Mouse (Mus musculus) embryonic stem cell, embryonic (primary cell): ENCODE data around the gene Gm21797.
"Not testable (repeated sequence)": the region's sequence is repeated elsewhere in the genome, so short reads cannot be mapped to it uniquely, and the experiment has no call there.

Experiments
- CTCF ChIA-PET, 4 experiments: fragments of 300-600 bp in 2 of 4; fragments of 350-600 bp in 2 of 4; sonication (Branson Sonifier 250); formaldehyde crosslinking; loops; one replicate each; lab custom pipeline; 2022; ENCODE audit warnings: inconsistent platforms in 2 of 4; lab: Charles Lee
- POLR2A ChIA-PET, 4 experiments: fragments of 300-600 bp in 2 of 4; fragments of 350-600 bp in 2 of 4; sonication (Branson Sonifier 250); formaldehyde crosslinking; loops; one replicate each; lab custom pipeline; 2022; ENCODE audit warnings: antibody characterized with exemption in 4 of 4, inconsistent platforms in 1 of 4; lab: Charles Lee

The Gm21797 gene

GRCm38 (mm10) chrY:40775665-40776064 lies at the start of gene Gm21797:
Gene Gm21797 (minus strand): TSS chrY:40775765.
- POLR2A ChIA-PET, CTCF ChIA-PET: not testable (repeated sequence)

- CTCF ChIA-PET, POLR2A ChIA-PET: not testable (repeated sequence)
These were observed 29.0 kb upstream of the Gm21797 start, which contains the start of gene Gm20795 for GRCm38 (mm10) chrY:40804614-40805013. Gene Gm20795 (plus strand): TSS chrY:40804914.
